Mouse (Mus musculus) heart, embryonic 11.5 days (tissue): ENCODE results near the gene Snapc2. TPM values are rescaled to one million over a fixed set of nuclear protein-coding genes. Genes with fewer than 3 reads are reported as not detected.

Experiments used
- ATAC-seq: fragments of 200-750 bp; cut with Nextera tagmentation; replicated peaks from 2 replicates; pipeline ENCODE4 v1.8.0; 2017; ENCODE audit warnings: moderate library complexity; ENCODE audit not compliant: insufficient number of reproducible peaks, low FRiP score, low TSS enrichment
- H3K27ac ChIP-seq: fragments of 300-500 bp; sonication (generic); 2 replicates; pipeline ENCODE4 v1.5.1; 2014; ENCODE audit warnings: mild to moderate bottlenecking, low read depth, low read length
- H3K27me3 ChIP-seq: fragments of 300-500 bp; sonication (generic); 2 replicates; pipeline ENCODE4 v1.6.1; 2014; ENCODE audit warnings: mild to moderate bottlenecking, low read length, mixed read lengths; ENCODE audit not compliant: control insufficient read depth, insufficient read depth
- H3K36me3 ChIP-seq: fragments of 300-500 bp; sonication (generic); 2 replicates; pipeline ENCODE4 v1.6.1; 2014; ENCODE audit warnings: mild to moderate bottlenecking, low read length, moderate library complexity, mixed read lengths; ENCODE audit not compliant: control insufficient read depth, insufficient read depth
- H3K4me1 ChIP-seq: fragments of 300-500 bp; sonication (generic); 2 replicates; pipeline ENCODE4 v1.6.1; 2014; ENCODE audit warnings: low read length; ENCODE audit not compliant: control insufficient read depth, insufficient read depth
- H3K4me2 ChIP-seq: fragments of 300-500 bp; sonication (generic); 2 replicates; pipeline ENCODE4 v1.6.1; 2014; ENCODE audit warnings: mild to moderate bottlenecking, moderate library complexity
- H3K4me3 ChIP-seq: fragments of 300-500 bp; sonication (generic); 2 replicates; pipeline ENCODE4 v1.5.1; 2014; ENCODE audit warnings: low read depth, low read length
- H3K9ac ChIP-seq: fragments of 300-500 bp; sonication (generic); 2 replicates; pipeline ENCODE4 v1.6.1; 2014; ENCODE audit warnings: mild to moderate bottlenecking, low read depth, low read length, moderate library complexity
- H3K9me3 ChIP-seq: fragments of 300-500 bp; sonication (generic); replicated peaks from 2 replicates; pipeline ENCODE4 v1.6.1; 2016; ENCODE audit warnings: low read length; ENCODE audit not compliant: control insufficient read depth
- WGBS: fragments of 180-500 bp; shearing (Covaris S2); extraction: QIAGEN DNeasy Blood & Tissue Kit; methylation state at CpG from one replicate; pipeline ENCODE4 v1.1.7; 2014; ENCODE audit not compliant: insufficient replicate concordance; 5-methylcytosine and 5-hydroxymethylcytosine counted together
- polyA plus RNA-seq: library from polyadenylated mRNA; unstranded; fragments of >200 nt; fragmentation: Nextera tagmentation; extraction: Ambion mirVana; gene quantifications from 2 replicates; pipeline ENCODE4 v1.2.1, GENCODE M21; 2014

The Snapc2 gene
- polyA plus RNA-seq, 1 experiment from 2014 or later, result 41.7 TPM

DNA sequence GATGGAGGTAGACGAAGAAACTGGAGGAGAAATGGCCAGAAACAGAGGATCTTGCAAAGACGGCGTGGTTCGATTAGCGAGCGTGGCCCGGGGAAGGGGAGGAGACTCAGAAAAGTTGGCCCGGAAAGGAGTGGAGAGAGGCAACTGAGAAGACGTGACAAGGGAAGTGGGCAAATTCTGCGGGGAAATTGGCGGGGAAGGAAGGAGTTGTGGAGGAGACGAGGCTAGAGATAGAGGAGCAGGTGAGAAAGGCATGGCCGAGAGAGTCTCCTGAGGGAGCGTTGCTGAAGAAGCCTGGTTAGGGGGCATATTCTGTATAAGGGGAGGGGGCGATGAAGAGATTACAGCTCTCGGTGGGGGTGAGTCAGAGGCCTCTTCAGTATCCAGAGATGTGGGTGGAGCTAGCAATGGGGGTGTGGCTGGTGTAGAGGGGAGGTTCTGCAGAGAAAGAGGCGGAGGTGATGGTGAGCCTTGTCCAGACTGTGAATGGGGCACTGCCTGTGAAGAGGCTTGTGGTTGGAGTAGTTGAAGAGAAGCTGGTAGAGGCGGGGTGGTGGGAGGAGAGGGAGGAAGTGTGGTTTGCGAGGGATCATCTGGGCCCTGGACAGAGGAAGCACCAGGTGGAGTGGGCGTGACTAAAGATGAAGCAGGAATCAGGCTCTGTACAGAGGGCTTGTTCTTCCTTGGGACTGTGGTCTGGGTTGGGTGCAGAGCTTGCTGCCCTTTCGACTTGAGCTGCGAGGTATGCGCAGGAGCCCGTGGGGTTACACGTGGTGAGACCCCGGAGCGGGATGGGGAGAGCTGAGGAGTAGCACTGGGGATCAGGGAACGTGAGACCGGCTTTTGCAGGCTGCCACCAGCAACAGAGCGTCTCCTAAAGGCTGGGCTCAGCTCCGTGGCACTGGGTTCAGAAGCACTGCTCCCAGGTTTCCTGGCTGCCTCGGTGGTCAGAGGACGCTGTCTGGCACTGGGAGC, 38.6 kb upstream of the Snapc2 start:
- no peaks in the 10 kb centered on the region for H3K36me3 ChIP-seq
- 5% methylated on average over 33 of the region's 33 CpGs for WGBS
- peaks cover 66% of the 10 kb centered on the region for H3K27me3 ChIP-seq
- H3K9me3 ChIP-seq, result no peaks in the 10 kb centered on the region
- ATAC-seq, result peak; percentile 49; the same call in 1 of the 2 replicates
- peak overlapping the region; percentile 78 for H3K4me2 ChIP-seq
- peak overlapping the region; percentile 38 for H3K4me3 ChIP-seq
- no peak overlapping the region for H3K27ac ChIP-seq
- H3K9ac ChIP-seq, result 0 out of 2 replicates have a peak overlapping the region, but pooled peaks have one; percentile 28
- H3K4me1 ChIP-seq, result peaks cover 9% of the 10 kb centered on the region; the same call in 1 of the 2 replicates

DNA sequence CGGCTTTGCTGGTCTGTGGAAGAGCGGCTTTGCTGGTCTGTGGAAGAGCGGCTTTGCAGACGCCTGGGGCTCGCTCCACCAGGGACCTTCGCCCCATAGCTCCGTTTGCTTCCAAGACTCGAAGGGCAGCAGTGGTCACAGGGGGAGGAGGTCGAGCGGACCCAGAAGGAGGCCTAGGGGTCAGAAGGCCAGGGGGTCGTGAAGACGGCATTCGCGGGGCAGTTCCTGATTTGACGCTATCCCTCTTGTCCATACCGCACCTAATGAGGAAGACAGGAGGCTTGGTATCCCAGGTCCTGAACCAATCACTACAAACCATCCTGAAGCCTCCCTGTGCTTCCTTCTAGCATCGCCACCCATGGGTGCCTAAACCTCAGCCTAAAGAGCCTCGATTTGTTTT, 36.6 kb upstream of the Snapc2 start:
- 6% methylated on average over 18 of the region's 18 CpGs for WGBS
- Histone ChIP-seq H3K27me3 (peaks cover 65% of the 10 kb centered on the region), H3K9ac (0 out of 2 replicates have a peak overlapping the region, but pooled peaks have one; percentile 62), H3K27ac (no peak overlapping the region), H3K4me2 (peak overlapping the region; percentile 94), H3K4me1 (peaks cover 9% of the 10 kb centered on the region; the same call in 1 of the 2 replicates), H3K9me3 (no peaks in the 10 kb centered on the region), H3K4me3 (peak overlapping the region; percentile 53), H3K36me3 (no peaks in the 10 kb centered on the region)
- ATAC-seq, result no peak

DNA sequence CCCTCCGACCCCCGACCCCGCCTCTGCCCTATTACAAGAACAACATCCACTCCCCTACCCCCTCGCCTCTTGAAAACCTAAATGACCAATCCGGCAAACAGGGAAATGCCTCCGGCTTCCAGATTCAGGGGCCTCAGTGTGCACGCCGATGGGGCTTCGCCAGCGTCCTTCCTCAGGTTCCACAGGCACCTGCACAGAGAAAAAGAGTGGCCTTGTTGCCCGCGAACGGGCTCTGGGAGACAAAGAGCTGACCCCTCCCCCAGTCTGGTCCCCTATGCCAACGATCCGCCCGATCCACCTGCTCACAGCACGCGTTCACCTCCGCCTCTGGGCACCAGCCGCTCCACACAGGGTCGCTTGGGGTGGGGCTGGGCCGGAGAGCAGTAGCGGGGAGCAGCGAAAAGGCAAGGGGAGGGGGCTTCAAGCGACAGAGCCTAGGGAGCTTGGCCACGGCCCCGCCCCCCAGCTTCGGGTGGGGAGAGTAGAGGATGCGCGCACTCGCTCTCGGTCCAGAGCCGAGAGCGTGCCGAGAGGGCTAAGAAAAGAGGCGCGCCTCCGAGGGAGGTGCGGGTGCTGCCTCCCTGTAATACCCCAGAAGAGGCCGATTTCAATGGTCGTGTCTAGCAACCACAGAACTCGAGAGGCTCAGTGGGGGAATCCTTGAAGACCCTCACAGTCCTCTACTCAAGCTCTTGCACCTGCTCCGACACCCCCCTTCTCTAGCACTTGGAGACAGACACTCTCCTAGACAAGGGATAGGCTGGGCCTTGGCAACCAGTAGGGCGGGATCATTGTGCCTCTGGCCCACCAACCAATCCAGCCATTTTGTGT, 35.9 kb upstream of the Snapc2 start, which contains the start of gene Prr36:
Prr36 (minus strand) TSS at position 669 of the 831 bp plus-strand sequence.
- Histone ChIP-seq H3K4me2 (peak within 1 kb of the TSS; percentile 94), H3K4me1 (peaks cover 9% of the 10 kb centered on the region; the same call in 1 of the 2 replicates), H3K27ac (no peak within 1 kb of the TSS), H3K4me3 (peak within 1 kb of the TSS; percentile 53), H3K27me3 (peaks cover 65% of the 10 kb centered on the region), H3K9me3 (no peaks in the 10 kb centered on the region), H3K9ac (peak within 1 kb of the TSS; percentile 62), H3K36me3 (no peaks in the 10 kb centered on the region)
- no peak for ATAC-seq
- WGBS, result 4% methylated on average over 44 of the region's 44 CpGs

DNA sequence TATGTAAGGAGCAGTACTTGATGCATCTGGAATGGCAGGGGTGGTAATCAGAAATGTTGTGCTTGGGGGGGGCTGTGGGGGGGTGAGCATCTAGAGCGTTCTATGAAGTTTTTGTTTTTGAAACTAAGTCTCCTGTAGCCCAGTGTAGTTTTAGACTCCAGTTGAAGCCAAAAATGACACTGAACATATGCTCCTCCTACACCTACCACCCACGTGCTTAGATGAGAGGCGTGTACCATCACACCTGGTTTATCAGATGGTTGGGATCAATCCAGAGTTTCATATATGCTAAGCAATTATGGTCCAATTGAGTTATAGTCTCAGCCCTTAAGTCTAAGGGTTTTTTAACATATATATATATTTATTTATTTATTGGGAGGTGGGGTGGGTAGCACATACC, 33.3 kb upstream of the Snapc2 start:
- H3K9me3 ChIP-seq, result no peaks in the 10 kb centered on the region
- H3K4me2 ChIP-seq, result no peak overlapping the region
- no peak overlapping the region for H3K9ac ChIP-seq
- ATAC-seq, result no peak
- no peak overlapping the region for H3K27ac ChIP-seq
- peaks cover 46% of the 10 kb centered on the region for H3K27me3 ChIP-seq
- 82% methylated on average over 3 of the region's 3 CpGs for WGBS
- H3K4me3 ChIP-seq, result no peak overlapping the region
- peaks cover 5% of the 10 kb centered on the region; the same call in 1 of the 2 replicates for H3K4me1 ChIP-seq
- H3K36me3 ChIP-seq, result no peaks in the 10 kb centered on the region

GRCm38 (mm10) chr8:4222059-4222458, 30.8 kb upstream of the Snapc2 start:
- H3K27ac ChIP-seq, result no peak overlapping the region
- H3K27me3 ChIP-seq, result peaks cover 38% of the 10 kb centered on the region

DNA sequence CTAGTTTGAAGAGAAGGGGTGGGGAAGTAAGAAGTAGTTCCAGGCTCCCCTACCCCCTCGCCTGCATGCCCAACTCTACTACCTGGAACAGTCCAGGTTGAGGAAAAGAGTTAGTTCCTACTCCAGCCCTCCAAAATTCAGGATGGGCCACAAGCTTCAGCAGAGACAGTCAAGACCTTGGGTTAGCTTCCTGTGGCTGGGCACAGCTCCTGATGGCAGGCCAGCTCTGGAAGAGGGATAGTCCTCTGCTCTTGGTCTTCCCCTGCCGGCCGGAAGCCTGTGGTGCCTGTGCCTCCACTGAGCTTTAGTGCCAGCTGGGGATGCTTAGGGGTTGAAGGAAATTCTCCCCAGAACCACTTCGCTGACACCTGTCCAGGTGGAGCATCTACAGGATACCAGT, 26.6 kb upstream of the Snapc2 start:
- H3K36me3 ChIP-seq, result no peaks in the 10 kb centered on the region
- H3K4me3 ChIP-seq, result peak overlapping the region; percentile 21; the same call in 1 of the 2 replicates
- H3K27ac ChIP-seq, result no peak overlapping the region
- 18% methylated on average over 4 of the region's 4 CpGs for WGBS
- peaks cover 31% of the 10 kb centered on the region for H3K27me3 ChIP-seq
- H3K9me3 ChIP-seq, result no peaks in the 10 kb centered on the region
- no peak; the same call in 1 of the 2 replicates for ATAC-seq
- H3K9ac ChIP-seq, result no peak overlapping the region
- no peaks in the 10 kb centered on the region for H3K4me1 ChIP-seq
- peak overlapping the region; percentile 59 for H3K4me2 ChIP-seq

More at GRCm38 (mm10) chr8:4222059-4222458, 30.8 kb upstream of the Snapc2 start:
- H3K4me2 ChIP-seq, result no peak overlapping the region
- H3K4me3 ChIP-seq, result no peak overlapping the region
- H3K9ac ChIP-seq, result no peak overlapping the region
- H3K9me3 ChIP-seq, result no peaks in the 10 kb centered on the region
- no peak for ATAC-seq
- H3K4me1 ChIP-seq, result peaks cover 2% of the 10 kb centered on the region; the same call in 1 of the 2 replicates
- no peaks in the 10 kb centered on the region for H3K36me3 ChIP-seq

DNA sequence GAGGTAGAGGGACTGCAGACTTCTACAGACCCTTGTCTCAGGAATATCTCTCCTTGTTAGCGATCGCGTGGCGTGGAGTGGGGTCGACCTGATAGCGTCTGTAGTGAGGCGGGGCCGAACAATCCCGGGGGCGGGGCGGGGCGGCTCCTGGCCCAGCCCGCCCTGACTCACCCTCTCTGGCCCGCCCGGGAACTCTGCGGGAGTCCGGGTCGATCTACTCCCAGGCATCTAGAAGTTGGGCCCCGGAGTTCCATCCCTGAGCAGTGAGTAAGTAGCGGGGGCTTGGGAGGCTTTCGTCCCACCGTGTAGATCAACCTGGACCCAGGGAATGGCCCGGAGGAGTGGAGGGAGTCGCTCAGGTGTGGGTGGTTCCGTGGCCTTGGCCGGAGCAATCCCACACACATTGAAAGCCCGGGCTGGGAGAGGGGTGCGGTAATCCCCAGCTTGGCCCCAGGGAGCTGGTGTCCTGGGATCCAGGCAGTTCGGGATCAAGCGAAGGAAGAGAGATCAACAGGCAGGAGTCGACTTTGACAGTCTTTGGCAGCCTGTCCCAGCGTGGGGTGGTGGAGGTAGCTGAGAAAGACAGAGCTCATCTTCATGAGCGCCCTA, 26.0 kb upstream of the Snapc2 start, which contains the start of gene Lrrc8e:
Lrrc8e (plus strand) TSS at position 89 of the 609 bp plus-strand sequence.
- 4% methylated on average over 33 of the region's 33 CpGs for WGBS
- Histone ChIP-seq H3K4me3 (peak within 1 kb of the TSS; percentile 21), H3K36me3 (no peaks in the 10 kb centered on the region), H3K9ac (no peak within 1 kb of the TSS), H3K9me3 (no peaks in the 10 kb centered on the region), H3K27ac (no peak within 1 kb of the TSS), H3K27me3 (peaks cover 31% of the 10 kb centered on the region), H3K4me2 (peak within 1 kb of the TSS; percentile 59), H3K4me1 (no peaks in the 10 kb centered on the region)
- peak; percentile 63 for ATAC-seq

DNA sequence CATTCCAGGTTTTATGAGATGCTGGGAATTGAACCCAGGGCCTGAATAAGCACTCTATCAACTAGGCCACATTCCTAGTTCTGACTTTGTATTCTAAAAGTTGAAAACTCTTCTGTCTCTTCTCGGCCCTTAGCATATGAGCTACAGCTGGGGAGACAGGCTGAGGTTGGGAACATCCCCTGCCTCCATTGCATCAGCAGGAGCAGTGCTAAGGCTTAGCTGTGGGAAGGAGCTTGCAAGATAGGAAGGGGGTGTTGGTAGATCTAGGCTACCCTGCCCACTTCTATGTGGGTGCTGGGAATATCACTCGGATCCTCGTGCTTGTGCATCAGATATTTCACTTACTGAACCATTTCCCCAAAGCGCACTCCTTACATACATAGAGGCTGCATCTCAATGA, 25.0 kb upstream of the Snapc2 start:
- Histone ChIP-seq H3K4me3 (no peak overlapping the region), H3K4me1 (no peaks in the 10 kb centered on the region), H3K9ac (no peak overlapping the region), H3K4me2 (no peak overlapping the region), H3K27ac (no peak overlapping the region), H3K36me3 (no peaks in the 10 kb centered on the region), H3K9me3 (no peaks in the 10 kb centered on the region), H3K27me3 (peaks cover 31% of the 10 kb centered on the region)
- no peak for ATAC-seq
- 83% methylated on average over 4 of the region's 4 CpGs for WGBS
